In genomic region chr10:80140666-80141035, GRCm38 (mm10) we compare ENCODE assay signal across 8 mouse cellular contexts. TPM values are rescaled to one million over a fixed set of nuclear protein-coding genes. Genes with fewer than 3 reads are reported as not detected.
DNase-seq lines count a peak whose midpoint lies in the region; ATAC-seq and TF ChIP-seq lines count a peak whose summit lies in the region.

TSS of gene Cbarp (minus strand) at chr10:80140835.

- TF ChIP-seq POLR2A in bone marrow, adult 2 months (IDR thresholded peaks at IDR 0.05; ENCODE audit: borderline replicate concordance, control insufficient read depth, low read depth, low read length), result no peak

- peak within 1 kb of the TSS; percentile 93 for H3K4me2 ChIP-seq in hindbrain, embryonic 13.5 days
- peak within 1 kb of the TSS; percentile 96 for H3K4me2 ChIP-seq in liver, embryonic 15.5 days

- peaks cover 14% of the 10 kb centered on the region for H3K27me3 ChIP-seq in hindbrain, embryonic 13.5 days
- H3K27me3 ChIP-seq in liver, embryonic 15.5 days, result peaks cover 50% of the 10 kb centered on the region

- H3K27ac ChIP-seq in bone marrow, adult 2 months (ENCODE audit: control insufficient read depth, insufficient read depth, low read depth, low read length, poor library complexity), result peak within 1 kb of the TSS; percentile 43
- H3K27ac ChIP-seq in hindbrain, embryonic 13.5 days, result peak within 1 kb of the TSS; percentile 98
- H3K27ac ChIP-seq in liver, embryonic 15.5 days (replicated peaks), result peak within 1 kb of the TSS; percentile 95

- no peak for ATAC-seq in hindbrain, embryonic 13.5 days (ENCODE audit: low FRiP score)
- ATAC-seq in liver, embryonic 15.5 days (ENCODE audit: insufficient read depth), result no peak

- no peak for TF ChIP-seq CTCF in bone marrow, adult 2 months (IDR thresholded peaks at IDR 0.05; ENCODE audit: control insufficient read depth, insufficient read depth, low read length)

- peaks cover 5% of the 10 kb centered on the region; the same call in 1 of the 2 replicates for H3K4me1 ChIP-seq in bone marrow, adult 2 months (ENCODE audit: control insufficient read depth, insufficient read depth, low read length)
- peaks cover 77% of the 10 kb centered on the region for H3K4me1 ChIP-seq in hindbrain, embryonic 13.5 days (replicated peaks)
- H3K4me1 ChIP-seq in liver, embryonic 15.5 days (replicated peaks), result peaks cover 95% of the 10 kb centered on the region

- no peak for DNase-seq in layer of hippocampus, adult 8-10 months (ENCODE audit: low spot score in 2 of 2)
- DNase-seq in layer of hippocampus, adult 9-11 months, result no peak
- no peak for DNase-seq in gastrocnemius, postnatal 10 days
- DNase-seq in right cerebral cortex, postnatal 4 days, result no peak
- DNase-seq in kidney, adult 9 months, result no peak

- H3K9me3 ChIP-seq in hindbrain, embryonic 13.5 days, result no peaks in the 10 kb centered on the region
- H3K9me3 ChIP-seq in liver, embryonic 15.5 days (replicated peaks), result no peaks in the 10 kb centered on the region

- 84% methylated on average over 10 of the region's 10 CpGs for WGBS in bone marrow, adult 2 months
- WGBS in hindbrain, embryonic 13.5 days, result 69% methylated on average over 10 of the region's 10 CpGs
- 63% methylated on average over 10 of the region's 10 CpGs for WGBS in liver, embryonic 15.5 days (ENCODE audit: insufficient replicate concordance)

- peaks cover 32% of the 10 kb centered on the region for H3K36me3 ChIP-seq in hindbrain, embryonic 13.5 days
- peaks cover 24% of the 10 kb centered on the region for H3K36me3 ChIP-seq in liver, embryonic 15.5 days (replicated peaks)

- peak within 1 kb of the TSS; percentile 97 for H3K9ac ChIP-seq in hindbrain, embryonic 13.5 days
- H3K9ac ChIP-seq in liver, embryonic 15.5 days, result peak within 1 kb of the TSS; percentile 67

- H3K4me3 ChIP-seq in bone marrow, adult 2 months (replicated peaks; ENCODE audit: control insufficient read depth, low read depth, low read length), result peak within 1 kb of the TSS; percentile 47
- H3K4me3 ChIP-seq in hindbrain, embryonic 13.5 days, result peak within 1 kb of the TSS; percentile 82
- H3K4me3 ChIP-seq in liver, embryonic 15.5 days (replicated peaks), result peak within 1 kb of the TSS; percentile 75

RNA-seq across cellular contexts. Expression of gene Cbarp, which starts in this region (rescaled TPM):
- total RNA-seq in layer of hippocampus, adult 8-10 months (2022), result 100 to 1,000 TPM; 295 to 345 (median 308) TPM
- polyA plus RNA-seq in bone marrow, adult 2 months (2011; ENCODE audit: insufficient read depth, insufficient read length, low replicate concordance, missing spikeins), result 3.4 and 3.7 TPM in 2 replicates
- 57.4 and 59.2 TPM in 2 replicates for polyA plus RNA-seq in hindbrain, embryonic 13.5 days (2015; fragmentation: Nextera tagmentation; extraction: Ambion mirVana)
- polyA plus RNA-seq in liver, embryonic 15.5 days (2015; fragmentation: Nextera tagmentation; extraction: Ambion mirVana), result 0.35 and 0.51 TPM in 2 replicates
- total RNA-seq in gastrocnemius, postnatal 10 days (2021), result 1 to 10 TPM; 2.3 to 3.2 TPM

Comparison
In these comparisons a context has a peak if more than half of its experiments do, and no peak if none do; other contexts are left out.
1. RNA of gene Cbarp (total RNA-seq): 295 to 345 TPM in layer of hippocampus, adult 8-10 months; 2.3 to 3.2 TPM in gastrocnemius, postnatal 10 days; every median in the first group is over 10 times any median in the second.
2. RNA of gene Cbarp (polyA plus RNA-seq): 57.4 to 59.2 TPM in hindbrain, embryonic 13.5 days; 3.4 to 3.7 TPM in bone marrow, adult 2 months and 0.35 to 0.51 TPM in liver, embryonic 15.5 days; every median in the first group is over 10 times any median in the second.
3. H3K27ac ChIP-seq: peak in every context shown above with its lines; median percentile 98 in hindbrain, embryonic 13.5 days; 95 in liver, embryonic 15.5 days; 43 in bone marrow, adult 2 months.
4. Peak in every context shown above with its lines, with median percentiles within 50 percentile points of each other: H3K4me3 ChIP-seq.